Mouse (Mus musculus) brain, embryonic 18.5 days (tissue): ENCODE measurements at regions not wholly inside any gene's neighbourhood (a gene's known extent, or its start where the extent isn't known, plus 50 kb on each side); places are given as distances from the start of the nearest gene placed in this dataset.

Experiments used
- DNase-seq: peaks from one replicate; pipeline ENCODE4 v3.0.0-alpha.2; 2012; ENCODE audit warnings: low read depth, low spot score

- no peak for DNase-seq
Measured at GRCm38 (mm10) chr3:16816814-16817213, 810.6 kb upstream of the Gm5150 start.

GRCm38 (mm10) chr3:16816101-16816500 is 809.9 kb upstream of the Gm5150 start:
- DNase-seq, result no peak

DNA sequence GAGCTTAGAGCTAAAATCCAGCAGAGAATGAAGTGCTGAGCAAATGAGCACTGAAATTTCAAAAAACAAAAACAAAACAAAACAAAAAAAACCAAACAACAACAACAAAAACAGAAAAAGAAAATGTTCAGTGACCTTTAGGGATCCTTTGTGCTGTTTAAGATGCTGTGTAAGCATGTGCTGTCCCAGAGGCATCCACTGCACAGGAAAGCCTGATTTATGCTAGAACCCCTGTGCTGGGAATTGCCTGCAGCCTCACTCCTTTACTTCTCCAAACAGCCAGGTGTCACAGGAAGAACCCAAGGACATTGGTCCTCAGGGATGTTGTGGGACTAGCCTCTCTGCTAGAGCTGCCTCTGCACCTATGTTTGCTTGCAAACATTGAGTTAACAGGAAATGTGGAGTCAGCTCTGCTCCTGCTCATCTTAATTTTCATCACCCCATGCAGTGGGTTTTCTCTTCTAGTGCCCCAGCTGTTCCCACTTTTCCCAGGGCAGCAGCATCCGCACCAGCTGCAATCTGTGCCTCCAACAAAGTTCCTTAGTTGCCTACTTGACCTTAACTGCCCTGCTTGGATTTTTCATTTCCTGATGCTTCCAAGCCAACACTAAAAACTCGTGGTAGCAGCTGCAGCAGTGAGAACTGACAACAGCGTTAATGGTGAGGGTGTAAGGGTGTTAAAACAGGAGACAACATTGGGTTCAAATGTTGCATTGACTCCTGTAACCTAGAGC is 804.8 kb upstream of the Gm5150 start:
- DNase-seq, result no peak

GRCm38 (mm10) chr3:16803603-16804002 is 797.4 kb upstream of the Gm5150 start:
- DNase-seq, result no peak
